ENCODE assay signal across 16 mouse cellular contexts in genomic region chr4:56364594-56364993, GRCm38 (mm10).
"Had no signal": no experiment of that assay in that cellular context is flagged by ENCODE, and none has a peak within 500 bp of the region (broad histone marks: within the 10 kb centered on the region; RNA-seq: fewer than 3 reads in every experiment).

No protein-coding gene starts in this region.

- H3K4me2 ChIP-seq: neural tube, embryonic 13.5 days; neural tube, embryonic 15.5 days; stomach, embryonic 15.5 days had no signal

- H3K36me3 ChIP-seq: neural tube, embryonic 13.5 days; neural tube, embryonic 15.5 days; stomach, embryonic 15.5 days had no signal

- H3K9me3 ChIP-seq: neural tube, embryonic 13.5 days; neural tube, embryonic 15.5 days; stomach, embryonic 15.5 days had no signal

- H3K4me3 ChIP-seq: neural tube, embryonic 13.5 days; neural tube, embryonic 15.5 days; stomach, embryonic 15.5 days had no signal

- H3K9ac ChIP-seq: neural tube, embryonic 13.5 days; neural tube, embryonic 15.5 days; stomach, embryonic 15.5 days had no signal

- H3K27ac ChIP-seq: neural tube, embryonic 13.5 days; neural tube, embryonic 15.5 days; stomach, embryonic 15.5 days; stomach, postnatal 0 days had no signal

- H3K4me1 ChIP-seq: neural tube, embryonic 15.5 days; stomach, embryonic 15.5 days had no signal

- DNase-seq: retina, postnatal 1 day; right cerebral cortex, adult 18-20 months; right cerebral cortex, postnatal 14 days; right cerebral cortex, postnatal 25 days; right cerebral cortex, postnatal 4 days; spleen, adult 18-20 months; thymus, adult 18-20 months; thymus, adult 2 months; thymus, postnatal 14 days; thymus, postnatal 25 days; thymus, postnatal 36 days; thymus, postnatal 4 days had no signal

- H3K27me3 ChIP-seq: neural tube, embryonic 13.5 days; neural tube, embryonic 15.5 days; stomach, embryonic 15.5 days had no signal
